ENCODE assay signal across 9 mouse cellular contexts in the genomic region with DNA sequence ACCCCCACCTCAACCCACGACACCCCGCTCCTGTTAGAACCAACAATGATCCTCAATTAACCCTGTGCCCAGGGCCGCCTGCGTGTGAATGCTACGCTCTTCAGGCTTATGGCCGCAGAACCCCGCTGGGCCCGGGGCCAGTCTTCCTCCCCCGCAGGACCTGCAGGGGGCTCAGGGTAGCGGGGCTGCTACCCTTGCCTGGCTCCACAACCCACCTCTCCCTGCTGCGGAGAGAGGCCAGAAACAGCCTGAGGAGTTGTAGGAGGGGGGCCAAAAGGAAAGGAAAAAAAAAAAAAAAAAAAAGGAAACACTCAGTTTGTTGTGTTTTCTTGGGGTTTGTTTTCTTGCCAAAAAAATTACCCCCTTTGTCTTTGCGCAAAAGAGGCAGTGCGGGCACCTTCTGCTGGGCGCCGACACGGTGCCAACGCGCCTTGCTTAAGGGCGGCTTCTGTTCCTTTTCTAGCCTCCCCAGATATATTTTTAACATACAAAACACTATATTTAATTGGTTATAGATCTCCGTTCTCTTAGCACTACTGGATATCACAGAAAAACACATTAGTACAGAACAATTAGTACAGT.
DNase-seq lines count a peak whose midpoint lies in the region; ATAC-seq and TF ChIP-seq lines count a peak whose summit lies in the region.
"Had no signal": no experiment of that assay in that cellular context is flagged by ENCODE, and none has a peak within 500 bp of the region (broad histone marks: within the 10 kb centered on the region; RNA-seq: fewer than 3 reads in every experiment).

No protein-coding gene starts in this region.

- 0 out of 2 replicates have a peak, but pooled peaks have one; percentile 39 for ATAC-seq in heart, embryonic 15.5 days (replicated peaks; ENCODE audit: insufficient number of reproducible peaks, insufficient read depth, low FRiP score, low read depth)
- ATAC-seq in liver, postnatal 0 days = no peak

- H3K27ac ChIP-seq in heart, embryonic 15.5 days = no peak overlapping the region
- no peak overlapping the region for H3K27ac ChIP-seq in liver, postnatal 0 days (ENCODE audit: low read depth)

- H3K27me3 ChIP-seq in heart, embryonic 15.5 days = peaks cover 15% of the 10 kb centered on the region
- H3K27me3 ChIP-seq in liver, postnatal 0 days (ENCODE audit: insufficient read depth, low read length) = peaks cover 16% of the 10 kb centered on the region

- H3K4me3 ChIP-seq in heart, embryonic 15.5 days = peak overlapping the region; percentile 53
- 0 out of 2 replicates have a peak overlapping the region, but pooled peaks have one; percentile 29 for H3K4me3 ChIP-seq in liver, postnatal 0 days (ENCODE audit: low read depth, low read length)

- intact Hi-C loops in left cerebral cortex, postnatal 4 days (cut with DNase I) = no loop called here

- WGBS in heart, embryonic 15.5 days = 8% methylated on average over 19 of the region's 20 CpGs
- WGBS in liver, postnatal 0 days (ENCODE audit: insufficient replicate concordance) = 10% methylated on average over 20 of the region's 20 CpGs

- H3K9me3 ChIP-seq in heart, embryonic 15.5 days (replicated peaks) = no peaks in the 10 kb centered on the region
- no peaks in the 10 kb centered on the region for H3K9me3 ChIP-seq in liver, postnatal 0 days (ENCODE audit: low read length)
- H3K9me3 ChIP-seq: megakaryocyte, embryonic 14.5 days had no signal

- H3K4me2 ChIP-seq in heart, embryonic 15.5 days = peak overlapping the region; percentile 78
- peak overlapping the region; percentile 60 for H3K4me2 ChIP-seq in liver, postnatal 0 days (ENCODE audit: low read depth, low read length)

- peak overlapping the region; percentile 43 for H3K9ac ChIP-seq in heart, embryonic 15.5 days
- no peak overlapping the region for H3K9ac ChIP-seq in liver, postnatal 0 days (replicated peaks)

- H3K4me1 ChIP-seq in heart, embryonic 15.5 days (replicated peaks) = peaks cover 10% of the 10 kb centered on the region
- H3K4me1 ChIP-seq in liver, postnatal 0 days (ENCODE audit: insufficient read depth) = no peaks in the 10 kb centered on the region
- H3K4me1 ChIP-seq: megakaryocyte, embryonic 14.5 days had no signal

- DNase-seq in left cerebral cortex, postnatal 4 days = peak; percentile 80
- no peak for DNase-seq in left cerebral cortex, adult 8-10 months (ENCODE audit: low spot score in 2 of 2)
- DNase-seq in cerebellum, postnatal 14 days = peak; percentile 79 to 82
- DNase-seq in liver, postnatal 0 days = no peak
- DNase-seq in thymus, postnatal 4 days = no peak
- DNase-seq in adrenal gland, adult 18-20 months (ENCODE audit: low spot score in 2 of 2) = no peak
- no peak for DNase-seq in left cerebral cortex, adult 18-20 months (ENCODE audit: low spot score in 2 of 2)

- no peak for TF ChIP-seq EP300 in liver, postnatal 0 days (IDR thresholded peaks at IDR 0.05; ENCODE audit: low read depth)

- H3K36me3 ChIP-seq in heart, embryonic 15.5 days = no peaks in the 10 kb centered on the region
- H3K36me3 ChIP-seq in liver, postnatal 0 days (replicated peaks; ENCODE audit: insufficient read depth, low read length) = no peaks in the 10 kb centered on the region

- no peak for TF ChIP-seq CTCF in liver, postnatal 0 days (IDR thresholded peaks at IDR 0.05; ENCODE audit: low read depth)

Comparison
In these comparisons a context has a peak if more than half of its experiments do, and no peak if none do; other contexts are left out.
1. DNase-seq: peak in left cerebral cortex, postnatal 4 days (single experiment) and cerebellum, postnatal 14 days (2 of 2); none in left cerebral cortex, adult 8-10 months (0 of 2), liver, postnatal 0 days (single experiment), thymus, postnatal 4 days (single experiment), adrenal gland, adult 18-20 months (0 of 2) and left cerebral cortex, adult 18-20 months (0 of 2).